Mouse (Mus musculus): ENCODE measurements at regions not wholly inside any gene's neighbourhood (a gene's known extent, or its start where the extent isn't known, plus 50 kb on each side); places are given as distances from the start of the nearest gene placed in this dataset.
A peak's percentile ranks its signal among the peaks of the same experiment; 100 is the strongest.

DNA sequence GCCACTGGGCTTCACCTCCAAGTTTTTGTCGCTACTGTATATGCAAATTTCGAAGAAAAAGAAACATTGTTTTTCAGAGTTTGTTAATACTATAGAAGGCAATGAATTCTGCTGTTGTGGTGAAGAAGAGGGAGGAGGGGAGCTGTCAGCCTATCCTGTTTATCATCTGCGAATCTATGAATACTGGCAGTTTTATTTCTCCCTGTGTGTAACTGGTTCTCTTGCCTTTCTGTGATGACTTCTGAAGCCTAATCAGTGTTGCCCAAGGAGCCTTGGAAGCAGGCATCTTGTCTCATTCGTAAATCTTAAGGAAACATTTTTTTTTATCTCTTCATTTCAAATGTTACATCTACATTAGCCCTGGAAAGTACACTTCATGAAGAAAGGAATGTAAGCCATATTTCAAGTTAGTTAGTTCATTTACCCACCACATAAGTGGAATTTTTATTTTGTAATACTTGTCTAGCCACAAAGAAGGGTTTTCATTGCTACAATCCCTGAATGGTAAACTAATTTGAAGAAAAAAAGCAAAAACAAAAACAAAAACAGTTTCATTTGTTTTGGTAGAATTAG, 251.5 kb upstream of the Fn1 start:
- DNase-seq (ENCODE audit: low read depth, low spot score), result no peak

DNA sequence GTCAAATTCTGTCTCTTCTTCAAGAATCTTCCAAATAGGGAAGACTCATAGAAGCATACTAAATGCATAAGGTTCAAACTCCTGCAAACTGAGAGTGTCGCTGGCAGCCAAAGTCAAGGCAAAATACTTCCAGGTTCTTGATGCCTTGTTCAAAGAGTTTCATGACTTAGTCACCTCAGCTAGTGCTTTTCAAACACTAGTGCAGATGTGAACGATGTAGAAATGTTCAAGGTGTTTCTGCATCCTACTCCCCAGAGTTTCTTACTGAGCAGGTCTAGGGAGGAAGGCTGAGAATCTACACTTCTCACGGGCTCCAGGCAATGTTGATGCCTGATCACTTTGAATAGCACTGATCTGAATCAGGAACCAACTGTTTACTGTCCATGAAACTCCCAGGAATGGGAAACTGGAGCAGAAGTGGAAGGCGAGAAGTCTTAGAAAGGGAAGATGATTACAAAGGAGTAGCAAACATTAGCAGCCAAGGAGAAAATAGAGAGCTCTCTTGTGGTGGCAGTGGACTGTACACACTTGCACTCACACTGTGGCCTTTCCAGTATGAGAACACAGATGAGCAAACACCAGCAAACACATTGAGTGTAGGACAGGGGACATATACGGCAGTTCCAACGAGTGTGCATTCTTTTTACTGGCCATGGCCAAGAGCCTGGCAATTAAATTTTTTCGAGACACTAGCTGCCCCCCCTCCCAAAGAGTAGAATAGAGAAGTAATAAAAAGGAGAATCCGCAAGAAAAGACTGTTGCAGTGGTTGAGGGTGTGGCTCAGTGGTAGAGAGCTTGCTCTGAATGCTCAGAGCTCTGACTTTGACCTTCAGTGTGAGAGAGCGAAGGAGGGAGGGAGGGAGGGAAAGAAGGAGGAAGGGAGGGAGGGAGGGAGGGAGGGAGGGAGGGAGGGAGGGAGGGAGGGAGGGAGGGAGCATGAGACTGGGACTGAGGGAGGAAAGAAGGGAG, 247.4 kb upstream of the Fn1 start:
- no peak for DNase-seq (ENCODE audit: low read depth, low spot score)

DNA sequence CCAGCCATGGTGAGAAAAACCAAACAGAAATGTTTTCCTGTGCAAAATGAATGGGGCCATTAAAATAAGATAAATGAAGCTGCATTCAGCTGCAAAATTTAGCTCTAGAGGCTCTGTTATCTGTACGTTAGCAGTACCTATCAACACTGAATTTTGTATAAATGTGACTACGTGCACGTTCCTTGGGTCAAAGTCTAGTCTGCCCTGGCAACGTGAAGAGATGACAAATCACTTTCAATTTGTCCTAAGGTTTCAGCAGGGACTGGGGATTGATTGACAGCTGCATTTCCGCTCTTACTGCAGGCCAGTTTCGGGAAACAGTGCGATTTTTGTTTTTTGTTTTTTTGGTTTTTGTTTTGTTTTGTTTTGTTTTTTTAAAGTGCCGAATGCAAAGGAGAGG, 246.1 kb upstream of the Fn1 start:
- no peak for DNase-seq (ENCODE audit: low read depth, low spot score)

DNA sequence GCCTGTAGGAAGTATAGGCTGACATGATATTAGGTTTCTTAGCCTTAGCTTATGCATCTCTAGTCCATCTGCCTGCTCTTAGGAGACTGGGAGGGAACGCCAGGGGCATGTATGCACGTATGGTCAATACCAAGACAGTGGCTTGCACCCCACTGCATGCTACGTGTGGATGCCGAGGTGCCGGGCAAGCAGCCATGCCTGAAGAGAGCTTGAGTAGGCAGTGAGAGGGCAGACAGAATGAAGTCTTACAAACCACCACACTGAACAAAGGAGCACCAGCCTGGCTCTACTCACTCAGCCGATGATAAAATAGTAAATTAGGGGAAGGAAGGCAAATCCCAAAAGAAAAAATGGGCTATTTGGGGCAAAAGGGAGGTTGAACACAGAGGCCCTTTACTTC, 245.2 kb upstream of the Fn1 start:
- no peak for DNase-seq (ENCODE audit: low read depth, low spot score)

- DNase-seq (ENCODE audit: low read depth, low spot score), result no peak
Measured at GRCm38 (mm10) chr1:71897464-71898051, 244.6 kb upstream of the Fn1 start.

GRCm38 (mm10) chr1:71896141-71896725, 243.2 kb upstream of the Fn1 start:
- peak; percentile 67 for DNase-seq (ENCODE audit: low read depth, low spot score)

- peak; percentile 97 for DNase-seq (ENCODE audit: low read depth, low spot score)
Measured at GRCm38 (mm10) chr1:71893636-71894035, 240.6 kb upstream of the Fn1 start.

GRCm38 (mm10) chr1:71887809-71888208, 234.8 kb upstream of the Fn1 start:
- peak; percentile 94 for DNase-seq (ENCODE audit: low read depth, low spot score)

DNA sequence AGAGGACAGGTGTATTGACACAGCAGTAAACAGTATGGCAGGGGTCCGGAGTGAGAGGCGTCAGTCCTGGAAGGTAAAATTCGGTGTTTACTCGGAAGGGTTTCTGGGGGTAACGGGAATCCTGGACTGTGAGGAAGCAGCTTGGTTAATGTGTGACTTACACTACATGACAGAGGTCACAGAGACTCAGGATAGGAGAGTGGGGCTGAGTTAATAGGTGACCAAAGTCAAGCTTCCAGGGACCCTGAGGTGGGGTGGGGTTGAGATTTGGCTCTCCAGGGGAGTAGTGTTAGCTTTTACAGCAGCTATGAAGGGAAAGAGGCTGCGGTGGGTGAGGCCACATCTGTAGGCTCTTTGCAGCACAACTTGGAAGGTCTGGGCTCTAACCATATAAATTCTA, 233.9 kb upstream of the Fn1 start:
- DNase-seq (ENCODE audit: low read depth, low spot score), result peak; percentile 17

- DNase-seq (ENCODE audit: low read depth, low spot score), result no peak
Measured at GRCm38 (mm10) chr1:71886233-71886632, 233.2 kb upstream of the Fn1 start.

DNA sequence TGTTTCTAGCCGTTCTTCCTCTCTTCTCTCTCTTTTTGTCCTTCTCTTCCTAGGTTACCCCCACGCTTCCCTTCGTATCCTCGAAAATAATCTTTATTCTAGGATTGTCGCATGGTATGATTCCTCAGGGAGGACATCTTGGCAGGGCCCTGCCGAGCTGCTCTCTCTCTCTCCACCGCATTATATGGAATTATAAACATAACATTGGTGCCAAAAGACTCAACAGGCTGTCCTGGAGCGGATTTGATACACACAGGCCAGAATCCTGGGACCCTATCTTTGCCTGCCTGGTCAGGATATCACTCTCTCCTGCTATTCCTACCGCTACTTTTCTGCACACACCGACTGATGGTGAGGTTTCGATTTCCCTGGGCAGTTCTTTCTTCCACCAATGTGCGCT, 228.9 kb upstream of the Fn1 start:
- DNase-seq (ENCODE audit: low read depth, low spot score), result no peak

GRCm38 (mm10) chr1:71881191-71881590, 228.2 kb upstream of the Fn1 start:
- DNase-seq (ENCODE audit: low read depth, low spot score), result no peak

GRCm38 (mm10) chr1:71880480-71880879, 227.5 kb upstream of the Fn1 start:
- peak; percentile 80 for DNase-seq (ENCODE audit: low read depth, low spot score)

DNA sequence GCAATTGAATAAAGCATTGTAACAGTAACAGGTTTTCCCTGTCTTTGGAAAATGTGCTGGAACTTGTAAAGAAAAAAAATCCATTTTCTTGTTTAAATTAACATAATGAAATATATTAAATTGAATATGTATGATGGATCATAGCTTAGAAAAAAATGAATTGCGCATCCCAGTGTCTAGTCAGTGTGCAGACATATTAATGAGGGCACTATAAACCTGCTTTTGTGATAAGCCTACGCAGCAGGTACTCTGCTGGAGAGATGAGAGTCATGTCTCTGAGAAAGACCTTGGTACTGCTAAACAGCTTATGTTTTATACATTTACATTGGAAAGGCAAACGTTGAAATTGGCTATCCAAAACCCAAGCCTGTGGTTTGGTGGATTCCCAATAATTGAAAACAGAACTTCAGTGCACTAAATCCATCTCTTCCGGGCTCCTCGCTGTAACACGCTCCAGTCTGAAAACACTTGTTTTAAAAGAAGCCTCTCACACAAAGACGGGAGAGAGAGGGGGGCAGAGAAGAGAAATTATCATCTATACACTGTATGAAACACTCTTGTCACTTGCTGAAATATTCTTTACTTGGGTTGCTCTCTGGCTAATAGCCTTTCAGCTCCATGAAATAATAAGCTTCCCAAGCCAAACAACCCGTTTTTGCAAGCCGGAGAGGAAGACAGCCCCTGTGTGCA, 223.9 kb upstream of the Fn1 start:
- DNase-seq (ENCODE audit: low read depth, low spot score), result no peak

GRCm38 (mm10) chr1:71874037-71874436, 221.0 kb upstream of the Fn1 start:
- no peak for DNase-seq (ENCODE audit: low read depth, low spot score)

DNA sequence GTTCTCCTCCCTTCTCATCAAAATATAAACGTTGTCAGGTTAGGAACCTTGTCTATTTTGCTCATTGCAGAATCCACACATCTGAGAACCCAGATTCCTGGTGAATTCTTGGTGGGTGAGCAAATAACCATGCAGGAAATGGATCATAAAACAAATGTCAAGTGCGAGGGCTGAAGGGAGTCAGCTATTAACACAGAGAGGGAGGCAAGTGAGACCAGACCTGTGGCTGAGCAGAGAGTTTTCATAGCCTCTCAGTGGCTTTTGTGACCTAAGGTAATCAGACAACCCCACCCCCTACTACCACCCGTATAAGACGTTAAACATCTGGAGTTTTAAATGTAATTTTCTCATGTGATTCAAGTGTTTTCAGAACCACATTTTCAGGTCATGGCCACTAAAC, 212.7 kb upstream of the Fn1 start:
- peak; percentile 55 for DNase-seq (ENCODE audit: low read depth, low spot score)

DNA sequence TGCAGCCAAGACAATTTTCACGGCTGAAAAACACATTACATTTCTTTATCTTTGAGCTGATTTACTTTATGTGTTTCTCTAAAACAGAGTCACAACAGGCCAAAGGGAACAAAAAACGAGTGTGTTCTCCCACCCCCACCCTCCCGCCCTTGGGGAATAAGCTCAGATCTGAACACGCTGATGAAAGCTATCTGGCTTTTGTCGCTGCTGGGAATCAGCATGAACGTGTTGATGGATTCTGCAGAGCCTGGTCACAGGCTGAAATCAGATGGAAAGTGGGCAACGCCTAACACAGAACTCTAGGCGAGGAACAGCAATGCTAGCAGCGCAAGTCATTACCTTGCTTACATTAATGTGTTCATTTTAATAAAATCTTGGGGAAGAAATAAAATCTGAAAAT, 211.7 kb upstream of the Fn1 start:
- DNase-seq (ENCODE audit: low read depth, low spot score), result no peak

DNA sequence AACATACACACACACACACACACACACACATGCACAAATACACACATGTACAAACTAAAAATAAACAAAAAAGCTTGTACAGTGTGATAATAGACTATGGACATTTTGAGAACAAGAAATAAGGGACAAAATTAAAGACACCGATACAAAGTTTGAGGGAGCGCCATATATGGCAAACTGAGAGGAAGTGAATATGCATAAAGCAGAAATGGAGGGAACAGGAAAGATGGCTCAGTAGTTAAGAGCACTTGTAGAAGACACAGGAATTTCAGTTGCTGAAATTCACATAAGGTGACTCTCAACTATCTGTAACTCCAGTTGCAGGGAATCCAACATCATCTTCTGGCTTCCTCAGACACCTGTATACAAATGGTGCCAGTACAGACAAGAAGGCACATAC, 200.2 kb upstream of the Fn1 start:
- DNase-seq (ENCODE audit: low read depth, low spot score), result no peak

GRCm38 (mm10) chr1:71851268-71851667, 198.3 kb upstream of the Fn1 start:
- DNase-seq (ENCODE audit: low read depth, low spot score), result peak; percentile 14

DNA sequence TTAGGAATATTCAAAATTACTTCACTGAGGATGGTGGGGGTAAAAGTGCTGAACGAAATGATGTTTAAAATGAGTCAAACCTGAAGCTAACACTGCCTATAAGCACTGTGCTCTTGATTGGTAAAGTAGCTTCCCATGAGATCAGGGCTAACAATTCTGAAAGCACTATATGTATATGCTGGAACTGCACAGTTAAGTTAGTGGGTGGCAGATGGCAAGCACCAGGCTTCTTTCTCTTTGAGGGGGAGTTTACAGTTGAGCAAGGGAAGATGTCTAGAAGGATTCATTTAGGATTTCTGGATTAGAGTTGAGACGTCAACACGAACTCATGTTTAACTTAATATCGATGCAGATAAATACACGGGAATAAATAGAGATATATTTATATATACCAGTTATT, 195.7 kb upstream of the Fn1 start:
- DNase-seq (ENCODE audit: low read depth, low spot score), result no peak

DNA sequence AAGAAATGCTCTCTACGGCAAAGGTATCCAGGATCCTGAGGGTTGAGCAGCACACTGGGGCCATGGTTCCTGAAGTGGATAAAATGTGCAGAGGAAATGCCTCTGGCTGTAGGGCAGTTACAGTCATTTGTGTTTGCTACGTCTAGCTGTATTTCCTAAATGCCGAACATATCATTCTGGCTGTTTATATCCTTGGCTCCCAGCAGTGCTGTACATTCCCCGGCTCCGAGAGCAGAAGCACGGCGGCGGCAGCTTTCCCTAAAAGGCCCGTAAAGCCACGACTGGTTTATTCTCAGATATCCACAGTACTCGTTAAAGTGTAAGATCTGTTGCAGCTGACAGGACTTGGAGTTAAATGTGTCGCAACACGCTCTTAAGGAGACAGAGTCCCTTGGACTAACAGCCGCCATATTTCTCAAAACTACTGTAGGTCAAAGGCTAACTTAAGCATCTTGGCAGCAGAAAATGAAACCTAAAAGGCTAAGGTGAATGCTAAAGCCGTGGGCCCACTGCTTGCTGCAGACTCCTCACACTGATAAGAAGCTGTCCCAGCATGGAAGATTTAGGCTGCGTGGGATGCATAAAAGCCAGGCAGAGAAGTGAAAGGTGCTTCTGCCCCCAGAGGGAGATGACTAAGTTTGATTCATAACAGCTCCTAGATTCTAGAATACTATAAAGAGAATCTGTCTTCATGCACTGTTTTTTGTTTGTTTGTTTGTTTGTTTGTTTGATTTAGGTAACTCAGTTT, 192.1 kb upstream of the Fn1 start:
- DNase-seq (ENCODE audit: low read depth, low spot score), result peak; percentile 32

Data from 3T3-L1 (cell line).